Mouse (Mus musculus) C2C12 (cell line): ENCODE results near the gene Stk11. TPM values are rescaled to one million over a fixed set of nuclear protein-coding genes. Genes with fewer than 3 reads are reported as not detected.

ENCODE experiments used
- H3K27me3 ChIP-seq: one replicate; pipeline ENCODE4 v1.6.1; 2011; ENCODE audit not compliant: control insufficient read depth, insufficient read depth, insufficient read length
- H3K36me3 ChIP-seq: one replicate; pipeline ENCODE4 v1.6.1; 2011; ENCODE audit not compliant: control insufficient read depth, insufficient read depth
- H3K4me3 ChIP-seq: one replicate; pipeline ENCODE4 v1.5.1; 2011; ENCODE audit warnings: mild to moderate bottlenecking, control low read depth; ENCODE audit not compliant: poor library complexity, insufficient read depth, severe bottlenecking
- H3K79me2 ChIP-seq: one replicate; pipeline ENCODE4 v1.6.1; 2011; ENCODE audit not compliant: control insufficient read depth, insufficient read depth
- H3K79me3 ChIP-seq: one replicate; pipeline ENCODE4 v1.6.1; 2011; ENCODE audit warnings: low read depth, control low read depth
- H3ac ChIP-seq: one replicate; pipeline ENCODE3; 2011; ENCODE audit warnings: low read depth; ENCODE audit not compliant: control insufficient read depth, insufficient read length
- CEBPB ChIP-seq: IDR thresholded peaks from one replicate; pipeline ENCODE4 v1.6.1; 2011; ENCODE audit warnings: low read depth, mild to moderate bottlenecking, control low read depth, moderate library complexity
- CTCF ChIP-seq: IDR thresholded peaks from one replicate; pipeline ENCODE4 v1.5.1; 2011; ENCODE audit not compliant: control insufficient read depth, insufficient read depth, insufficient read length
- FOSL1 ChIP-seq: IDR thresholded peaks from one replicate; pipeline ENCODE4 v1.8.0; 2011; ENCODE audit warnings: mild to moderate bottlenecking, low read length; ENCODE audit not compliant: poor library complexity, insufficient read depth, severe bottlenecking
- MAX ChIP-seq: IDR thresholded peaks from one replicate; pipeline ENCODE4 v1.6.1; 2011; ENCODE audit warnings: mild to moderate bottlenecking, control low read depth
- MYOD1 ChIP-seq: IDR thresholded peaks from one replicate; pipeline ENCODE4 v1.6.1; 2011; ENCODE audit warnings: low read depth; ENCODE audit not compliant: control insufficient read depth, insufficient read length
- MYOG ChIP-seq: IDR thresholded peaks from one replicate; pipeline ENCODE4 v1.6.1; 2011; ENCODE audit not compliant: control insufficient read depth, insufficient read length; ENCODE audit errors: extremely low read depth
- USF1 ChIP-seq: IDR thresholded peaks from one replicate; pipeline ENCODE4 v1.6.1; 2011; ENCODE audit warnings: low read depth, mild to moderate bottlenecking, control low read depth, moderate library complexity
- polyA plus RNA-seq: library from polyadenylated mRNA; unstranded; fragments of >200 nt; fragmentation: generic; extraction: Trizol; gene quantifications from one replicate; pipeline ENCODE4 v1.2.1, GENCODE M21; 2012; ENCODE audit warnings: missing spikeins

Gene Stk11
- polyA plus RNA-seq, 1 experiment = 106 TPM

DNA sequence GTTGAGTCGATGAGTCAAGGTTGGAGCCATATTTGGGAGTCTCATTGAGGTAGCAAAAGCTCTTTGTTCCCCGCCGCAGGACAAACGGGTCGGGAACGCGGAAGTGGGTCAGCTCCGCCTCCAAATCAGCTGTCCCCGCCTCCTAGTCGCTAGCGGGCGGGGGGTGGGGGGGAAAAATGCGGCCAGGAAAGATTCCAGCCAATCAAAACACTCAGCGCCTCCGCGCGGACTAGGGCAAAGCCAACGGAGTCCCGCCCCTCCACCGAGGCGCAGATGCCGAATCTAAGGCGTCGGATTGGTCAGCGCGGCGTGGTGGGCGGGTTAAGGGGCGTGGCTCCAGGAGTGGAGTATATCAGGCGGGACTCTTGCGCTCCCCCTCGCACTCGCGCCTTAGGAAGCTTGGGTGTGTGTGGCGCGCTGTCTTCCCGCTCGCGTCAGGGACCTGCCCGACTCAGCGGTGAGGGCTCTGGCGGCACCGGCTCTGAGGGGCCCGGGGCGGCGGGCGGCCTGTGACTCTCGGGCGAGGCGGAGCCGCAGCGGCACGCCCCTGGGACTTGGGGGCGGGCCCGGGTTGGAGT, 51.9 kb downstream of the Stk11 start:
- Histone ChIP-seq H3ac (peak overlapping the region; percentile 50), H3K36me3 (peaks cover 31% of the 10 kb centered on the region), H3K79me2 (peaks cover 25% of the 10 kb centered on the region), H3K79me3 (peaks cover 13% of the 10 kb centered on the region), H3K27me3 (no peaks in the 10 kb centered on the region), H3K4me3 (peak overlapping the region; percentile 72)
- no peak for TF ChIP-seq FOSL1
- TF ChIP-seq MAX = peak; percentile 44
- peak; percentile 3 for TF ChIP-seq USF1
- no peak for TF ChIP-seq CTCF

DNA sequence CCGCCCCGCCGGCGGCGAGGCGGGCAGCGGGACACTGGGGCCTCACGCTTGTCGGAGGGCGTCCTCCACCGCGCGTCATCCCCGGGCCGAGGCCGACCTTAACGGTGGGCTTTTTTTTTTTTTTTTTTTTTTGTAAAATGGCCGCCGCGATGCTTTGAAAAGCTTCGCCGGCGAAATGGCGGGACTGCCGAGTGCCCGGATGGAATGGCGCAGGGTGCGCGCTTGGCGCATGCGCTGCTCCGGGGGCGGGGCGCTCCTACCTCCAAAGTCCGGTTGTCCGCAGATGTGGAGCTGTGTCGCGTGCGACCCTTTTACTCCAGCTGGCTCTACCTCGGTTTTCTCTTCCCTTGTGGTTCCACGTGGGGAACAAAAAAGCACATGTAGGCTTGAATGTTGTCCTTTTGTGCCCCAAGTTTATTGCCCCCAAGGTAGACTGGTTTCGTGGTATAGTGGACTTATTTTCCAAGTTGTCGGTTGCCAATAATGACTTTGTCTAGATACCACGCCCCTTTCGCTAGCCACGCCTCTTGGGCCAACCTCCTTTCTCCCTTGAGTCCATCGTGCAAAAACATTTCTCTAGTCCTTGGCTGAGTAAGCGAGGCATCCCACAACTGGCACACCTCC, 52.5 kb downstream of the Stk11 start:
- peaks cover 31% of the 10 kb centered on the region for H3K36me3 ChIP-seq

DNA sequence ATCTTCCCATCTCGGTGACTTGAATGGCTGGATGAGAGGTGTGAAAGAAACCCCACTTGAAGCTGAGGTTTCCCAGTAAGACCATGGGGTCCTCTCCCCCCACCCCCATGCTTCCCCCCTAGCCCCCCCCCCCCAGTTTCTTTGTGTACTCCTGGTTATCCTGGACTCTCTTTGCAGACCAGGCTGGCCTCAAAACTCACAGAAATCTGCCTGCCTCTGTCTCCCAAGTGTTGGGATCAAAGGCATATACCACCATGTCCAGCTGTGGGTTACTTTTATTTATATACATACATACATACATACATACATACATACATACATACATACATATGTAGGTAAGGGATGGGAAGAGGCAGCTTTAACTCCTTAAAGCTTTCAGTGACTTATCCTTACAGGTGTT, 53.5 kb downstream of the Stk11 start:
- Histone ChIP-seq H3K27me3 (no peaks in the 10 kb centered on the region), H3K4me3 (no peak overlapping the region)

More for the DNA sequence above, 52.5 kb downstream of the Stk11 start:
- Histone ChIP-seq H3K27me3 (no peaks in the 10 kb centered on the region), H3K79me2 (peaks cover 25% of the 10 kb centered on the region), H3K4me3 (peak overlapping the region; percentile 72), H3K79me3 (peaks cover 13% of the 10 kb centered on the region), H3ac (peak overlapping the region; percentile 50)
- TF ChIP-seq MAX (peak; percentile 80), MYOG (no peak), MYOD1 (no peak)

DNA sequence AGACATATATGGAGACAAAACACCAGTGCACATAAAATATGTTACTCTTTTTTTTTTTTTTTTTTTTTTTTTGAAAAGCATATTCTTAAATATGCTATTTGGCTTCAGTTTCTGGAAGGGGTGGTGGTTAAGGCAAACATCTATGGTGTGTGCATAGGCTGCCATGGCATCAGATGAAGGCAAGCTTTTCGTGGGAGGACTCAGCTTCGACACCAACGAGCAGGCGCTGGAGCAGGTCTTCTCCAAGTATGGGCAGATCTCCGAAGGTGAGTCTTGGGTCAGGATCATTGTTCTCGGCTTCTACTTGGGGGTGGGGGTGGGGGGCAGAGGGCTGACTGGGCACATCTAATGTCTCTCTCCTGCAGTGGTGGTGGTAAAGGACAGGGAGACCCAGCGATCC, 54.0 kb downstream of the Stk11 start:
- Histone ChIP-seq H3ac (no peak overlapping the region), H3K27me3 (no peaks in the 10 kb centered on the region), H3K79me2 (peaks cover 25% of the 10 kb centered on the region), H3K36me3 (peaks cover 31% of the 10 kb centered on the region), H3K4me3 (no peak overlapping the region), H3K79me3 (peaks cover 13% of the 10 kb centered on the region)
- TF ChIP-seq CTCF (no peak), CEBPB (no peak), MYOD1 (no peak), USF1 (no peak), MYOG (no peak), MAX (no peak), FOSL1 (no peak)

More for the DNA sequence above, 53.5 kb downstream of the Stk11 start:
- no peak overlapping the region for H3ac ChIP-seq
- H3K79me2 ChIP-seq = peaks cover 25% of the 10 kb centered on the region
- TF ChIP-seq MAX (no peak), MYOG (no peak), MYOD1 (no peak), CTCF (no peak), USF1 (no peak), CEBPB (no peak), FOSL1 (no peak)
- H3K36me3 ChIP-seq = peaks cover 31% of the 10 kb centered on the region
- peaks cover 13% of the 10 kb centered on the region for H3K79me3 ChIP-seq

DNA sequence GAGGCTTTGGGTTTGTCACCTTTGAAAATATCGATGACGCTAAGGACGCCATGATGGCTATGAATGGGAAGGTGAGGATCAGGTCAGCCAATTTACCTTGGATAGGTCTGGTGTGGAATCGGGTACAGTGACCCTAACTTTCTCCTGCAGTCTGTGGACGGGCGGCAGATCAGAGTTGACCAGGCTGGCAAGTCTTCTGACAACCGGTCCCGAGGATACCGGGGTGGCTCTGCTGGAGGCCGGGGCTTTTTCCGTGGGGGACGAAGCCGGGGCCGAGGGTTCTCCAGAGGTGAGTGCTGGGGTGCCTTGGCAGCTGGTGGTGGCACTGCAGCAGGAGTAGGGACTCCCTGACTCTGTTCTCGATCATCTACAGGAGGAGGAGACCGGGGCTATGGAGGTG, 54.4 kb downstream of the Stk11 start:
- TF ChIP-seq MYOD1 (no peak), CEBPB (no peak), MAX (no peak), MYOG (no peak), FOSL1 (no peak), USF1 (no peak), CTCF (no peak)
- H3K27me3 ChIP-seq = no peaks in the 10 kb centered on the region
- peaks cover 13% of the 10 kb centered on the region for H3K79me3 ChIP-seq
- peaks cover 31% of the 10 kb centered on the region for H3K36me3 ChIP-seq
- H3K4me3 ChIP-seq = no peak overlapping the region
- H3K79me2 ChIP-seq = peaks cover 25% of the 10 kb centered on the region
- no peak overlapping the region for H3ac ChIP-seq

DNA sequence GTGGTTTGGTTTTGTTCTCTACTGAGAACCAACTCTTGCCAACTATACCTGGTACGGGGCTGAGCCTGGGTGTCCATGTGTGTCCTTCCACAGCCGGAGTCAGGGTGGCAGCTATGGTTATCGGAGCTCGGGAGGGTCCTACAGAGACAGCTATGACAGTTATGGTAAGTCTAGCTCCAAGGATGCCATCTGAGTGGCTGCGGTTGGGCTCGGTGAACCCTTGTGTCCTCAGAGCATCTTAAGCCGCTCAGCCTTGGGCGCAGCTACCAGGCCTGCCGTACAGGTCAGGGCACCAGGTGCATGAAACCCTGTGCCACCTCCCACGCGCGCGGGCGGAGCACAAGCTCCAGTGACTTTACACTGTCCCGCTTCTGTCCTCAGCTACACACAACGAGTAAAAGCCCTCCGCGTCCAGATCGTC, 55.0 kb downstream of the Stk11 start:
- Histone ChIP-seq H3K36me3 (peaks cover 31% of the 10 kb centered on the region), H3K79me3 (peaks cover 13% of the 10 kb centered on the region), H3ac (no peak overlapping the region), H3K27me3 (no peaks in the 10 kb centered on the region), H3K4me3 (no peak overlapping the region), H3K79me2 (peaks cover 25% of the 10 kb centered on the region)
- no peak for TF ChIP-seq FOSL1
- no peak for TF ChIP-seq CEBPB
- TF ChIP-seq MYOD1 = no peak
- TF ChIP-seq USF1 = no peak
- no peak for TF ChIP-seq CTCF
- TF ChIP-seq MAX = no peak
- TF ChIP-seq MYOG = no peak

DNA sequence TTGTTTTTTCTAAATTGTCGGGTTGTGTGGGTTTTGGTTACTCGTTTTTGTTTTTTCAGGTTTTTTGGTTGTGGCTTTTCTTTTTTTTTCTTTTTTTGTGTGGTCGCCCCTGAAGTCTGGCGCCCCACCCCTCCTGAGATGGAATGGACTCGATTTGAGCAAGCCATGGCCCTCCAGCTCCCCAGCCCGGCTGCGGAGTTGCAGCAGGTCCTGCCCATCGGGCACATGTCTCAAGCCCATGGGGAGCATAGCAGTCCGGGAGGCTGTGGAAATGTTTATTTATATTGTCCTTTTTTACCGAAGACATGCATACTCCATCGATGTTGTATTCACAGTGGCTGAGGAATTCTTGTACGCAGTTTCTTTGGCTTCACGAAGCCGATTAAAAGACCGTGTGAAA, 55.6 kb downstream of the Stk11 start:
- peaks cover 25% of the 10 kb centered on the region for H3K79me2 ChIP-seq
- TF ChIP-seq MYOG (no peak), MAX (no peak), MYOD1 (no peak), CTCF (no peak), USF1 (no peak), FOSL1 (no peak), CEBPB (no peak)
- no peak overlapping the region for H3K4me3 ChIP-seq
- H3ac ChIP-seq = no peak overlapping the region
- no peaks in the 10 kb centered on the region for H3K27me3 ChIP-seq
- peaks cover 13% of the 10 kb centered on the region for H3K79me3 ChIP-seq
- peaks cover 31% of the 10 kb centered on the region for H3K36me3 ChIP-seq
